Mouse (Mus musculus) liver, embryonic 15.5 days (tissue): ENCODE measurements around the gene Tceal7. TPM values are rescaled to one million over a fixed set of nuclear protein-coding genes. Genes with fewer than 3 reads are reported as not detected.
A peak's percentile ranks its signal among the peaks of the same experiment; 100 is the strongest.
"Not testable (repeated sequence)": the region's sequence is repeated elsewhere in the genome, so short reads cannot be mapped to it uniquely, and the experiment has no call there.

ENCODE experiments used
- ATAC-seq: fragments of 200-750 bp; cut with Nextera tagmentation; 2 replicates; pipeline ENCODE4 v1.8.0; 2017; ENCODE audit warnings: moderate number of reproducible peaks, mild to moderate bottlenecking, moderate library complexity; ENCODE audit not compliant: insufficient read depth
- H3K27ac ChIP-seq: fragments of 300-500 bp; sonication (generic); replicated peaks from 2 replicates; pipeline ENCODE4 v1.5.1; 2015; ENCODE audit warnings: mild to moderate bottlenecking, inconsistent platforms
- H3K27me3 ChIP-seq: fragments of 300-500 bp; sonication (generic); 2 replicates; pipeline ENCODE4 v1.6.1; 2015; ENCODE audit warnings: mild to moderate bottlenecking, inconsistent platforms
- H3K36me3 ChIP-seq: fragments of 300-500 bp; sonication (generic); replicated peaks from 2 replicates; pipeline ENCODE4 v1.6.1; 2015; ENCODE audit warnings: moderate library complexity, mild to moderate bottlenecking, inconsistent platforms
- H3K4me1 ChIP-seq: fragments of 300-500 bp; sonication (generic); replicated peaks from 2 replicates; pipeline ENCODE4 v1.6.1; 2015; ENCODE audit warnings: inconsistent platforms
- H3K4me2 ChIP-seq: fragments of 300-500 bp; sonication (generic); 2 replicates; pipeline ENCODE4 v1.6.1; 2015; ENCODE audit warnings: moderate library complexity, mild to moderate bottlenecking, inconsistent platforms
- H3K4me3 ChIP-seq: fragments of 300-500 bp; sonication (generic); replicated peaks from 2 replicates; pipeline ENCODE4 v1.5.1; 2015; ENCODE audit warnings: mild to moderate bottlenecking, inconsistent platforms
- H3K9ac ChIP-seq: fragments of 300-500 bp; sonication (generic); 2 replicates; pipeline ENCODE4 v1.6.1; 2015; ENCODE audit warnings: moderate library complexity, mild to moderate bottlenecking, inconsistent platforms
- H3K9me3 ChIP-seq: fragments of 300-500 bp; sonication (generic); replicated peaks from 2 replicates; pipeline ENCODE4 v1.6.1; 2016; ENCODE audit warnings: inconsistent platforms
- WGBS: fragments of 180-500 bp; shearing (Covaris S2); methylation state at CpG from one replicate; pipeline ENCODE4 v1.1.7; 2015; ENCODE audit warnings: mixed read lengths; ENCODE audit not compliant: insufficient replicate concordance; 5-methylcytosine and 5-hydroxymethylcytosine counted together
- polyA plus RNA-seq: library from polyadenylated mRNA; unstranded; fragments of >200 nt; fragmentation: Nextera tagmentation; extraction: Ambion mirVana; gene quantifications from 2 replicates; pipeline ENCODE4 v1.2.1, GENCODE M21; 2015

Tceal7 gene
- polyA plus RNA-seq, 1 experiment from 2014 or later, result 14.3 TPM

DNA sequence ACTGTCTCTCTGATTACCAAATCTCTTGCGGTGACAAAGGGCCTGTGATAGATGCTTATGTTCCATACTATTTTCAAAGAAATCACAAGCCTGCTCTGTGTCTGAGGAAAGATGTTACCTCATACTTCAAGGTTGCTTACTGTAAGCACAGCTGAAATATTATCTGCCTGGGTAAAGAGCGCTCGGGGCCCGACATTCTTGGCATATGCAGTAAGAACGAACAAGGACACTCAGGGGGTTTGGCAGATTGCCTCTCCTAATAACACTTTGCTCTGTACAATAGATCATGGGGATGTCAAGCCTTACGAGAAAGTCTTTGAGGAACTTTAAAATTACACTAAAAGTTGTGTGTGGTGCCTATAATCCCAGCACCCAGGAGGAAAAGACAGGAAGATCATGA lies 34.2 kb downstream of the Tceal7 start:
- Histone ChIP-seq H3K36me3 (peaks cover 4% of the 10 kb centered on the region; the same call in 1 of the 2 replicates), H3K9ac (no peak overlapping the region), H3K9me3 (no peaks in the 10 kb centered on the region), H3K4me3 (no peak overlapping the region), H3K4me2 (no peak overlapping the region), H3K27me3 (no peaks in the 10 kb centered on the region), H3K4me1 (peaks cover 10% of the 10 kb centered on the region), H3K27ac (no peak overlapping the region)
- ATAC-seq, result no peak
- 78% methylated on average over 6 of the region's 6 CpGs for WGBS

DNA sequence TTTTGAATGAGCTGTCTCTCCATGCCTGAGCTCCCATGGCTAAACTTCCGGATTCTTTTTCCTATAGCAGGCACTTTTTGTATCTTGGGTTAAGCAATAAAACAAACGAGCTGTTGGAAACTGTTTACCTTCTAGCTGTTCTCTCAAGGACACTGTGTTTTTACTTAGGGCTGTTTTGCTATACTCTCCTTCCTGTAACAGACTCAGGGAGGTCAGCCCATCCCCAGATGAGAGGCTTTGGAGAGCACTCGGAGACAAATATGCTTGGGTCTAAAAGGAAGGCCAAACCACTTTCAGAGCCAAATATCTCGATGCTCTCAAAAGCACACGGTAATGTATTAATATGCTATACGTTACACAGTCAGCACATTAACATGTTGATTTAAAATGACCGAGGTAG lies 35.1 kb downstream of the Tceal7 start:
- Histone ChIP-seq H3K9me3 (no peaks in the 10 kb centered on the region), H3K4me2 (no peak overlapping the region), H3K9ac (no peak overlapping the region), H3K4me1 (peaks cover 10% of the 10 kb centered on the region), H3K27me3 (no peaks in the 10 kb centered on the region), H3K36me3 (peaks cover 4% of the 10 kb centered on the region; the same call in 1 of the 2 replicates), H3K4me3 (no peak overlapping the region), H3K27ac (no peak overlapping the region)
- no peak for ATAC-seq
- WGBS, result 59% methylated on average over 7 of the region's 7 CpGs

DNA sequence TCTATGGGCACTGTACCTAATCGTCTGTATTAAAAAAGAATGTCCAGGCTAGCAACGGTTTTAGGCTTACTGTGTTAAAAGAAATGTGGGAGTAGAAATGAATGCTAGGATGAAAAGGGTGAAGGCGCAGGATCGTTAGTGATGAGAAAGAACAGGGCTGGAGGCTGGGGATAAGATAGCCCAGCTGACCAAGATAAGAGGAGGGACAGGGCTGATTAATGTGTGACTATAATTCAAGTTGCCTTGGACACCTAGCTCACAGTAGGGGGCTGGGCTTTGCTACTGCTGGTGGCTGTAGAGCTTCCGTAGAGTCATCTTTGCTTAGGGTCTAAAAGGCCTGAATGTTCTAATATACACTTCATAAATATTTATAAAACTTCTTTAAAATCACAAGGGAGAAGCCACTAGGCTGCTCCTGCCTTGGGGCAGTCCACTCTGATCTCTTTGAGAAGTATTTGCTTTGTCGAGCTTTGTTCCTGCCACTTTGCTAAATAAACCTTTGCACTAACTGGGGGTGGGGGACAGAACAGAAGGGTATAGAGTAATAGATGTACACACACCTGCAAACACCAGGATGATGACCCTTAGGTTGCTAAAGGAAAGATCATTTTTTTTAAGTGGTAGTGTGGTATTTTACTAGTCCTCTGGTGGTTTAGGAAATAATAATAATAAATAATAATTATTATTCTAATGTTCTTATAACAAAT lies 37.6 kb downstream of the Tceal7 start:
- H3K9ac ChIP-seq, result no peak overlapping the region
- H3K27ac ChIP-seq, result no peak overlapping the region; the same call in 1 of the 2 replicates
- H3K9me3 ChIP-seq, result no peaks in the 10 kb centered on the region
- ATAC-seq, result peak; percentile 87
- H3K27me3 ChIP-seq, result no peaks in the 10 kb centered on the region
- H3K36me3 ChIP-seq, result peaks cover 4% of the 10 kb centered on the region; the same call in 1 of the 2 replicates
- peaks cover 10% of the 10 kb centered on the region for H3K4me1 ChIP-seq
- no peak overlapping the region for H3K4me3 ChIP-seq
- WGBS, result 28% methylated on average over 6 of the region's 6 CpGs
- peak overlapping the region; percentile 23; the same call in 1 of the 2 replicates for H3K4me2 ChIP-seq

DNA sequence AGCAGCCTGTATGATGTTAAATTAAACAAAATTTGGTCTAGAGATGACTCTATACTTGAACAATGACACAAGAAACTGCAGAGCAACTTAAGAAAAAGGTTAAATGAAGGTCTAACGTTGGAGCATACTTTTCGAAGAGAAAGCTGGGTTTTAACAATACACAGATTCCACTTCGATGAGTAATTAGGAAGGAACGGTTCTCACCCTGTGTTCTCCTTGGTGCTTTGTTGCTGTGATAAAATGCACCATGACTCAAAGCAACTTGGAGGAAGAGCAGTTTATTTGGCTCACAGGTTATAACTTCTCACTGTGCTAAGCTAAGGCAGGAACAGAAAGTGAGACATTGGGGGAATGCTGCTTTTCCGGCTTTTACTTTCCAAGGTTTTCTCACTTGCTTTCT lies 53.1 kb downstream of the Tceal7 start:
- Histone ChIP-seq H3K9ac (no peak overlapping the region), H3K36me3 (no peaks in the 10 kb centered on the region), H3K27ac (no peak overlapping the region), H3K27me3 (no peaks in the 10 kb centered on the region), H3K9me3 (no peaks in the 10 kb centered on the region), H3K4me1 (no peaks in the 10 kb centered on the region; the same call in 1 of the 2 replicates), H3K4me2 (no peak overlapping the region), H3K4me3 (no peak overlapping the region)
- ATAC-seq, result no peak
- 60% methylated on average over 5 of the region's 5 CpGs for WGBS

DNA sequence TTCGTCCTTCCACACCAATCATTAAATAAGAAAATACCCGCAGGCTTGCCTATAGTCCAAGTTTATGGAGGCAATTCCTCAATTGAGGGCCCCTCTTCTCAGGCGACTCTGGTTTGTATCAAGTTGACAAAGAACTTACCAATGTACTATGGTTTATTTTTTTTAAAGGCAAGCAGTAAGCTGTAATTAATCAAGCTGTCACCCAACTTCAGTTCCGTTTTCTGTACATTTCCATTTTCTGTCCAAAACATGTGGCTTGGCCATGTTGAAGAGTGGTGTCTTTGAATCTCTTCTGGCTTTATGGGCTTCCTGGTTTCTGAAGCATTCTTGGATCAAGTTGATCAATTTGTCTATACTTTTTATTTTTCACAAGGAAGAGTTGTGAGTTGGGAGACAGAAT lies 53.6 kb downstream of the Tceal7 start:
- no peak overlapping the region for H3K4me2 ChIP-seq
- H3K9ac ChIP-seq, result no peak overlapping the region
- no peaks in the 10 kb centered on the region; the same call in 1 of the 2 replicates for H3K4me1 ChIP-seq
- H3K27me3 ChIP-seq, result no peaks in the 10 kb centered on the region
- no peaks in the 10 kb centered on the region for H3K9me3 ChIP-seq
- ATAC-seq, result no peak
- no peak overlapping the region for H3K27ac ChIP-seq
- 63% methylated on average over 4 of the region's 4 CpGs for WGBS
- no peak overlapping the region for H3K4me3 ChIP-seq
- no peaks in the 10 kb centered on the region for H3K36me3 ChIP-seq

DNA sequence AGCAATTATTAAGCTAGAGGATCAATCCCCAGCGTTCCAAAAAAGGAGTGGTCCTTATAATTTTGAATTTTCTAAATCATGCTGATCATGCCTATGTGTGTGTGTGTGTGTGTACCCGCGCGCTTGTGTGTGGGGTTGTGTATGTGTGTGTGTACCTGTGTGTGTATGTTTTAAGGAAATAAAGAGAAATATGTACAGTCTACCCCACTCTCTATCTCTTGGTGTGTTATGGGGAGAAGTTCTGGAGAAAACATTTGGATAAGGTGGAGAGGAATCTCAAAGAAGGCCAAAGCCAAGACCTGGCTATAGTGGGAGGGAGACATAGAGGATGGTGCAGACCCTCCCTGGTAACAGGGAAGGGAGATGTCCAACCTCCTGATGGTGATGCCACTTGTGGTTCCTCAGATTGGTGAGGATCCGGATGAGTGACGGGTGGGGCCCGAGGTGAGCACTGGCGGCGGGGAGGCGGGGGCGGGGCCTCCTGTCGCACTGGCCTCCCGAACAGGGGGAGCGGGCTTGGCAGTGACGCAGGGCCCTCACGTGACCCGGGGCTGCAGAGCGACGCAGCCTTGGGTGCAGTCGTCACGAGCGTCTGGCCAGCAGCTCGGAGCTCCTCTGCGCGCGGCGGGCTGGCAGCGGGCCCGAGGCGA lies 55.3 kb downstream of the Tceal7 start, which contains the start of gene Bex3:
Bex3 (plus strand) TSS at position 511 of the 650 bp plus-strand sequence.
- WGBS, result 28% methylated on average over 14 of the region's 30 CpGs
- peak within 1 kb of the TSS; percentile 18; the same call in 1 of the 2 replicates for H3K9ac ChIP-seq
- H3K4me1 ChIP-seq, result not testable (repeated sequence)

DNA sequence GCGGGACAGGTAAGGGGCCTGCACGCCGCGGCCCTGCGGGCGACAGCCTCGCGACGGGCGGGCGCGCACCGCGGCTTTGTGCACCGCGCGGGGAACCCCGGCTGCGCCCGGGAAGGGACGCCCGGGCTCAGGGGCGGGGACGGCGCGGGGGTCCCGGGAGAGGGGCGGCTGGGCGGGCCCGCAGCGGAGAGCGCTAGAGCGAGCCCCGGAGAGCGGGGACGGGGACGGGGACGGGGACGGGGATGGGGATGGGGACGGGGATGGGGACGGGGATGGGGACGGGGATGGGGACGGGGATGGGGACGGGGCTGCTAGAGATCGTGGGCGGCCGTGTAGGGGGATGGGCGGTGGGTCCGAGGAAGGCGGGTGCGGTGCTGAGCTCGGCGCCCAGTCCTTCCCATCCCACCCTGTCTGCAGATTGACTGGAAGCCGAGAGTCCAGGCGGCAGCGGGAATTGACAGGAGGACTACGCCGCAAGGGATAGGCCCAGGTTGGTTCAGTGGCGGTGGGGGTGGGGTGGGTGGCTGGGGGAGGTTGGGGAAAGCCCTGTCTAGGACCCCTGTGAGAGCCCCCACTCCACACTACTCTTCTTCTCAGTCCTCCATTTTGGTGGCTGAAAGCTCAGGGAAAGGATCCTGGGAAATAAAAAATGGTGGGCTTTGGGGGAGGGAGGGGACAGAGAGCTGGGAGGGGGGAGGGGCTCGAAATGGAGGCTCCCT lies 56.0 kb downstream of the Tceal7 start:
- peak; percentile 13; the same call in 1 of the 2 replicates for ATAC-seq
- not testable (repeated sequence) for H3K4me1 ChIP-seq

More for the DNA sequence above, 55.3 kb downstream of the Tceal7 start, which contains the start of gene Bex3:
- not testable (repeated sequence) for H3K9me3 ChIP-seq, H3K36me3 ChIP-seq, H3K27ac ChIP-seq, H3K27me3 ChIP-seq
- peak within 1 kb of the TSS; percentile 58 for H3K4me2 ChIP-seq
- H3K4me3 ChIP-seq, result peak within 1 kb of the TSS; percentile 53
- ATAC-seq, result peak; percentile 95

DNA sequence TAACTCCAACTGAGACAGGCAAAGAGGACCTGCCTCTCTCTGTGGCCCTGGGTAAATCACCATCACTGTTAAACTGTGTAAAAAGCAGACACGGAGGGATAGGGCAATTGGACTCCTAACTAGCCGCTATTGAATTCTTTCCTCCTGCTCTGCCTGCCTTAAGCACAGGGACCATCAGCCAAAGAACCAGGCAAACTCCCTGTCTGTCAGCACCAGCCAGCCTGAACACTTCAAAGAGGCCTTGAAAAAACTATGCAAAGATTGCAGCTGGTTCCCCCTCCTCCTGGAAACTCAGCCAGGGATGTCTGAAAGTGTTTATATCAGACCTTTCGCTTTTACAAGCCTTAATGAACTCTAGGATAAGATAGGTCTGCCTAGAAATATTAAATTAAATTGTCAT lies 60.0 kb downstream of the Tceal7 start:
- WGBS, result 36% methylated on average over 3 of the region's 3 CpGs
- Histone ChIP-seq H3K9ac (no peak overlapping the region), H3K4me1 (no peaks in the 10 kb centered on the region; the same call in 1 of the 2 replicates), H3K4me2 (no peak overlapping the region), H3K36me3 (no peaks in the 10 kb centered on the region), H3K4me3 (no peak overlapping the region), H3K27me3 (no peaks in the 10 kb centered on the region), H3K27ac (no peak overlapping the region), H3K9me3 (no peaks in the 10 kb centered on the region)
- ATAC-seq, result no peak

More for the DNA sequence above, 56.0 kb downstream of the Tceal7 start:
- H3K27me3 ChIP-seq, H3K27ac ChIP-seq, H3K9me3 ChIP-seq, H3K36me3 ChIP-seq: not testable (repeated sequence)
- Histone ChIP-seq H3K4me3 (peak overlapping the region; percentile 53), H3K4me2 (peak overlapping the region; percentile 58), H3K9ac (peak overlapping the region; percentile 18; the same call in 1 of the 2 replicates)
- 18% methylated on average over 11 of the region's 60 CpGs for WGBS

DNA sequence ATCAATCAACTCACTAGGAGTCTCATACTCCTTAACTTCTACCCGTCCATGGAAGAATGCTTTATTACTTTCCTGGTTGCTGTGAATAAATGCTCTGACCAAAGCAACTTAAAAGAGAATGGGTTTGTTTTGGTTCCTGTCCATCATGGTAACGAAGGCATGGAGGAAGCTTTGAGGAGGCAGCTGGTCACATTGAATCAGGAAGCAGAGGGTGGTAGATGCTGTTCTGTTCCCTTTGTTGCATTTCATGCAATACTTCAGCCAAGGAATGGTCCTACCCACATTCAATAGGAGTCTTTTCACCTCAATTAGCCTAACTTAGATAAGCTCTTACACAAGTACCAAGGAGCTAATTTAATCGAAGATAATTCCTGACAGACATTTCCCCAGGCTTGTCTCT lies 60.8 kb downstream of the Tceal7 start:
- Histone ChIP-seq H3K27ac (no peak overlapping the region), H3K36me3 (no peaks in the 10 kb centered on the region), H3K9ac (no peak overlapping the region), H3K4me3 (no peak overlapping the region), H3K27me3 (no peaks in the 10 kb centered on the region), H3K4me2 (no peak overlapping the region), H3K9me3 (no peaks in the 10 kb centered on the region), H3K4me1 (no peaks in the 10 kb centered on the region)
- no peak for ATAC-seq
- 37% methylated on average over 3 of the region's 3 CpGs for WGBS
